Mouse (Mus musculus) cortical plate, adult 2 months (tissue): ENCODE data around the gene Thsd7b.

ENCODE experiments used
- CTCF ChIP-seq: fragments of 200-500 bp; IDR thresholded peaks from 2 replicates; pipeline ENCODE4 v1.5.1; 2011; ENCODE audit warnings: mild to moderate bottlenecking, control low read depth, low read length; ENCODE audit not compliant: insufficient read depth; ENCODE audit errors: extremely low read depth
- POLR2A ChIP-seq: fragments of 200-500 bp; IDR thresholded peaks from 2 replicates; pipeline ENCODE4 v1.6.1; 2011; ENCODE audit warnings: mild to moderate bottlenecking, low read length, control low read depth; ENCODE audit not compliant: insufficient read depth; ENCODE audit errors: extremely low read depth

DNA sequence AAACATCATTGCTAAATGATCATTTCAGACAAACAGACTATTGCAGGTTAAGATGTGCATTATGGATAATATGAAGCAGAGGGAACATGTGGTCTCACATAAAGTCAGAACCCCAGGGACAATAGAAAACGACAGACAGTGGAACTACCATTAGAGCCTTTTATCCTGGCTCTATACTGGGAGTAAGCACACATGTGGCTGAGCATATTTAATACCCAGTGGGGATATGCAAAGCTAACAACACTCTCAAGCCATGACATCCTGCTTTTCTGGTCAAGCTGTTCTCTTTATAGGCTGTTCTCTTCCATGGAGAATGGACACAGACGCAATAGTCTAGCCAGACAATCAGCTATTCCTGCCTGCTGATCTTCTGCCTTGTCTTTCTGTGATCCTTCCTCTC, 191.3 kb downstream of the Thsd7b start:
- TF ChIP-seq CTCF (no peak), POLR2A (no peak)
